Mouse (Mus musculus): ENCODE measurements around the gene Clca3b.
"Not testable (repeated sequence)": the region's sequence is repeated elsewhere in the genome, so short reads cannot be mapped to it uniquely, and the experiment has no call there.

Gene Clca3b

DNA sequence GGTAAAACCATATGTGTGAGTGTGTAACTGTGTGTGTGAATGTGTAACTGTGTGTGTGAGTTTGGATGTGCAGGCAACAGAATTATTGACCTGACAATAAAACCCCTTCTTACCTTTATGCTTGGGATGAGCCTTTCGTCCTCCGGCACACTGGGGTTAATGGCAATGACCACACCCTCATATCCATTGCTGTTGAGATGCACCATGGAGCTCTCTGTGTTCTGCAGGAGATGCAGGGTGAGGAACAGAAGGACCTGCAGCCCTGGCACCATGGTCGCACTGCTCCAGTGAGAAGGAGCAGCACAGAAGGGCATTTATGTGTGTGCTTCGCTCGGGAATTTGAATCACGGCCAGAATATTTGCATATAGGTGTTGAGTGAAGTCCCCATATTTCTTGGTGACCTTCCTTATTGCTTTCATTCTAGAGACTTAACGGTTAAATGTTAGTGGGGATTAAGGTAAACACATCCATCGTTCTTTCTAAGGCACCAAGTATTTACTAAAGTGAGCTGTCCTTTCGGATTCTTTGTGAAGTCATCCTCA, at the start of gene Clca3b:
Gene Clca3b, minus strand, starts transcription at position 344 of the 543 bp plus-strand sequence.
- DNase-seq = not testable (repeated sequence)

DNA sequence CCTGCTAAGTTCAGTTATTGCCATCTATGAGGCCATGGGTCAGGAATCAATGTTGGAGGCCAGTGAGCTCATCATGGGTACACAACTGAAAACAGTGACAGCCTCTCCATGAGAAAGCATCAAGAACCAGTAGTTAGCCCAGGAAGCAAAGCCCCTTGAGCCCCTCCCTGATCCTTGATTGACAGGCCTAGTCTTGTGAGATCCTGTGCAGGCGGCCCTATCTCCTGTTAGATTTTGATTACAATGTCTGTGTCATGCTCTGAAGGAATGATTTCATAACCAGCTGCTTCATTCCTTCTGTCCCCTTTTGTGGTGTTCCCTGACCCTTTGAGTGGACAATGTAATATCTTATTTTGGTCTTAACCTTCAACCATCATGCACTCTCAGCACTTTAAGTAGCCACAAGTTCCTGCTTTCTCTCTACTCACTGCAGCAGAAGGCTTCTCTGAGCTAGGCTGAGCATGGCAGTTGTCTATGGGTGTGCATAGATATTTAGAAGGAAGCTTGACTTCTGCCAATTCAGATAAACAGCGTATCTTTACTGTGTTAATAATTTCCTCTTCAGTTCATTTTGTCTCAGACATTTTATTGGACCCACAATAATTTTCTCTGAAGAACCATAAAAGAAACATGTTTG, 48.0 kb upstream of the Clca3b start:
- DNase-seq = no peak

DNA sequence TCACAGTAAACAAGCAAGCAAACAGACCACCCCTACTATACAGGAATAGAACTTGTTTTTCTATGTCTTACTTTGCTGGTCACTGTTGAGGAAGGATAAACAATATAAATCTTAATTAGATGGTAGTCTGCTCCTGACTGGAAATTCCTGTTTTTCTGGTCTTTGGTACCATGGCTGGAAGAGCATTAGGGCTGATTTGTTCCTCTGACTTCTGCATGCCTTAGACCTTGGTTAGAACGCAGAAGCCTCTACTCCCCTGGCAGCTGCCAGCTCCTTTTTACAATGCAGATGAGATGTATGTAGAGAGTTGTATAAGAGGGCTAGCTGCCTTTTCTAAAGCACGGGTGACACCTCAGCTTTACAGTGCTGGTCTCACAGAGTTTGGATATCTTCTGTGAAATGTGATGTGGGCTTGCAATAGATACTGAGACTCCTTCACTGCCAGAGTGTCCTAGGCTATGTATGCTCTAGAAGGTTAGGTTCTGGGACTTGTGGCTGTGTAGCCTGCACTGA, 41.1 kb upstream of the Clca3b start:
- DNase-seq = no peak

DNA sequence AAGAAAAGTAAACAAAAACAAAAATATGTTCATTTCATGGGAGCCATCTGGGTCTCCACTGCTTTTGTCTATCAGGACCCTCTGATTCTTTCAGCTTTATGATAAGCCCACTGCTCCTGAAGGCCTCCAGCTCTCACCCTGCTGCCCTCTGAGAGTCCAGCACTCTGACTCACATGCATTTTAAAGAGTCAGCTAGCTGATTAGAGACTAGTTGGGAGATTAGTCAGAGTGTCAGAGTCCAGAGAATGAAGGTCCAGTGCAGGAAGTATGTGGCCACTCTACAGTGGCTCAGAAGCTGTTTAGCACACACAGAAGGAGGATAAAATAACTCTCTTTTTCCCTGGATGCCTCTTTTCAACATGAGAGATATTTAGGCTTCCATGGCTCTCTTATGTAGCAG, 37.8 kb upstream of the Clca3b start:
- DNase-seq = no peak

- not testable (repeated sequence) for DNase-seq
Observed at GRCm38 (mm10) chr3:144872012-144872411, 22.9 kb upstream of the Clca3b start.

- no peak for DNase-seq
Observed at GRCm38 (mm10) chr3:144849584-144849983, 427 bp upstream of the Clca3b start.

DNA sequence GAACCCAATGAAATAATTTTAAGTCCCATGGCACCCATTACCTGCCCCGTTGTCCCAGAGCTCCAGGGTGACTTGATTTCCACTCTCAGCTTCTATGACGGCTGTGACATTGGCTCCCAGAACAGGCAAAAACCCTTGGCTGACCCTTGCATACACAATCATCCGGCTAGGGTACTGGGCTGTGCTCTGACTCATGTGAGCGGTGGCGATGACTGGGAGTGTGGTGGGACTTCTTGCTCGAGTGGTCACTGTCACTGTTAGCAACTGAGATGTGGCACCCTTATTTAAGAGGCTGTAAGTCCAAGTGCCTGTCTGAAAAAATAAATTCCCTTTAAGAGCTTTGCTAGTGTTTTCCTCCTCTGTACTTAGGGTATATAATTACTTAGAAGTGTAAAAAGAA, 21.9 kb downstream of the Clca3b start:
- no peak for DNase-seq

GRCm38 (mm10) chr3:144825151-144825550, 24.0 kb downstream of the Clca3b start:
- peak; percentile 66 for DNase-seq

- DNase-seq = no peak
Observed at GRCm38 (mm10) chr3:144823331-144823730, 25.8 kb downstream of the Clca3b start.

GRCm38 (mm10) chr3:144820632-144821031, 28.5 kb downstream of the Clca3b start:
- no peak for DNase-seq

- not testable (repeated sequence) for DNase-seq
Observed at GRCm38 (mm10) chr3:144819219-144819618, 29.9 kb downstream of the Clca3b start, which contains the start of gene Clca3a2. Gene Clca3a2 (minus strand): TSS chr3:144819494.

- not testable (repeated sequence) for DNase-seq
Observed at GRCm38 (mm10) chr3:144813336-144813735, 35.8 kb downstream of the Clca3b start.

- DNase-seq = no peak
Observed at GRCm38 (mm10) chr3:144811821-144812220, 37.3 kb downstream of the Clca3b start.

- DNase-seq = not testable (repeated sequence)
Observed at GRCm38 (mm10) chr3:144808153-144808925, 40.8 kb downstream of the Clca3b start.

GRCm38 (mm10) chr3:144806626-144807025, 42.5 kb downstream of the Clca3b start:
- not testable (repeated sequence) for DNase-seq

DNA sequence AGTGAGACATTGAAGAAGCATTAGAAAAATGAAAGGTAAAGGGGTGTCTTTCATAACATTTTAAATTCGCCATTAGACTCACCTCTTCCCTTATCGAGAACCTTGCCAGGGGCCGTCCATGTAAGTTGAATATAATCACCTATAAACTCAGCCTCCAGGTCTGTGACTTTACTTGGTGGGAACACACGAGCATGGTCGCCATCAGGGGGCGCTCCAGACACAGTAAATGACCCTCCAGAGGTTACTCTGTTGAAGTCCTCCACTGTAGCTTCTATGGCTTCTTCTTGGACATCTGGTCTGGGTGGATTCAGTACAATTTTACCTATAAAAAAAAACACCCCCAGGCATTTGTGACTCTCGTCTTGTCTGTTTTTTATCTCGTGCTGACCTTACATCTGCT, 47.3 kb downstream of the Clca3b start:
- DNase-seq = no peak

- no peak for DNase-seq
Observed at GRCm38 (mm10) chr3:144785181-144786148, 63.7 kb downstream of the Clca3b start.

Measured in cerebellum, postnatal 36 days (tissue).